Mouse (Mus musculus) urinary bladder, postnatal 10 days (tissue): ENCODE results near the gene Setd5.

Experiments
- DNase-seq: peaks from one replicate; pipeline ENCODE4 v3.0.0; 2022; ENCODE audit warnings: low spot score

Gene Setd5

DNA sequence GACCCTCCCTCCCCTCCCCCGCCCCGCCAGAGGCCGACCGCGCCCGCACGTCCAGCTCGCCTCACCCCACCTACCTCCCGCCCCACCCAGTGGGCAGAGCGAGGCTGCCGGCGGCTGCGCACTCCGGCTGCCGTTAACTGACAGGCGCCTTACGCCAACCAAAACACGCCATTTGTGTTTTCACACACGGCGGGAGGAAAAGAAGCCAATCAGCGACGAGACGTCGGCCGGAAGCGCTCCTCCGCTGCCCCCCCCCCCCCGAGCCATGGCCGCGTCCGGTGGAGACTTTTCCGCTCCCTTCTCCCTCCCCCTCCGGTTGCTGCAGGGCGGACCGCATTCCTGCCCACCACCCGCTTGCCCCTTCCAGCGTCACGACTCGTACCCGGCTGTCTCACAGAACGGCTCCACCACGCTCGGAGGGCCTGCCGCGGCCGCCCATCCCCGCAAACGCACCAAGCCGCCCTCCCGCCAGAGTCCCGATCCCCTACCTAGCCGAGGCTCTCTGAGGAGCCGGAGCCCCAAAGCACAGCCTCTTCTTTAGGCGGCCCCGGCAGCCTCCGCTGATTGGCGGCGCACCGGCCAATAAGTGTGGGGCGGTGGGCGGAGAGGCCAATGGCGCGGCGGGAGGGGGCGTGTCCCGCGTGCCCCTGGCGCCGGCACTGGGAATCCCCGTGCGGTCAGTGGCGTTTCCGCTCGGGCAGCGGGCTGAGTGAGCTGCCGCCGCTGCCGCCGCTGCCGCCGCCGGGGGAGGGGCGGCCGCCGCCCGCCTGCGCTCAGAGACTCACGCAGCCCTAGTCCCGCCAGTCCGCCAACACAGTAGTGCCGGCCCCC is at the start of gene Setd5:
Setd5 (plus strand) TSS at position 680 of the 831 bp plus-strand sequence.
- peak; percentile 96 for DNase-seq

DNA sequence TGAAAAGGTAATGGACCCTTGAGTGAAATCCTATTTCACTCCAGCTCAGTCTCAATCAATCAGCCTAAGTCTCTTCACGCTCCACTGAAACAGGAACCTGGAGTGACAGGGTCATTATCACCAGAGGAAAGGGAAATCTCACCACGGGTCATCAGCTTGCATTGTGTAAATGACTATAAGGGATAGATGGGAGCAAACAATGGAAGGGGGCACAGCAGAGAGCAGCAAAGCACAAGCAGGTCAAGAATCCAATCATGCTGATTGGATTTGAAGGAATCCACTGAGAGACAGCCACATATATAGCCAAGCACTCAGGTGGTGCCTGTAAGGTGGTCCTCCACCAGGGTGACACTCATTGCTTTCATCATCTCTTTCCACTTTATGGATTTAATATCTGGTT is 49.7 kb upstream of the Setd5 start:
- DNase-seq, result no peak

DNA sequence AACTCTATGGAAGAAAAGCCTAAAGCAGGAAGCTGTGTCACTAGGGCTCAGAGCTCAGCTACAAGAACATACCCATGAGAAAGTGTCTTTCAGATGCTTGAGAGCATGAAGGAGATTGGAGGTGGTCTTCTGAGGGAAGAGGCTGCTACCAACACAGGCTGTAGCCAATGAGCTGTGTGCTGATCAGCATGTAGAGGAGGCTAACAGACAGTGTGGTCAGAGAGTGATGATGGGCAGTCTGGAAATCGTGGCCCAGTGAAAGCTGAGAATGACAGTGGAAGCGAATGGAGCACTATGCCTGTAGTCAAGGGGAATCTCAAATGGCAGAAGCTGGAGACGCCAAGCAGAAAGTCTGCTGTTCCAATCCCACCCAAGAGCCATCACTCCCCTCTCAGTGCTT is 48.2 kb upstream of the Setd5 start:
- no peak for DNase-seq

DNA sequence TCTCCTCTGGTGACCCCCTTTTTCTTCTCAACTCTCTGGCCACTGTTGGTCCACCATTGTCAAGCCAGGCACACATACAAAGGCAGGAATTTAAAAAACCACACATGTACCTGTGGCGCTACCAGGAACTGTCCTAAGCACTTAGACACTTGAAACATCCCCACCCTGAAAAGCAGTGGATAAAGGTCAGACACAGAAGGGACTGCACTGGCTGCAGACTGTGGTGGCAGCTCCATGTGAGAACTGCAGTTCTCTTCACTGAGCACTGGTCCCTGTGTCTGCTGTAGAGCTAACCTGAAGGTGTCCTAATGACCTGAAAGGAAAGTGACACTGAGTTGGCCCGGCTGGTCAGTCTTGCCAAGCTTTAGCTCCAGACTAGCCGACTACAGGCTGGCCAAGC is 46.6 kb upstream of the Setd5 start:
- no peak for DNase-seq

DNA sequence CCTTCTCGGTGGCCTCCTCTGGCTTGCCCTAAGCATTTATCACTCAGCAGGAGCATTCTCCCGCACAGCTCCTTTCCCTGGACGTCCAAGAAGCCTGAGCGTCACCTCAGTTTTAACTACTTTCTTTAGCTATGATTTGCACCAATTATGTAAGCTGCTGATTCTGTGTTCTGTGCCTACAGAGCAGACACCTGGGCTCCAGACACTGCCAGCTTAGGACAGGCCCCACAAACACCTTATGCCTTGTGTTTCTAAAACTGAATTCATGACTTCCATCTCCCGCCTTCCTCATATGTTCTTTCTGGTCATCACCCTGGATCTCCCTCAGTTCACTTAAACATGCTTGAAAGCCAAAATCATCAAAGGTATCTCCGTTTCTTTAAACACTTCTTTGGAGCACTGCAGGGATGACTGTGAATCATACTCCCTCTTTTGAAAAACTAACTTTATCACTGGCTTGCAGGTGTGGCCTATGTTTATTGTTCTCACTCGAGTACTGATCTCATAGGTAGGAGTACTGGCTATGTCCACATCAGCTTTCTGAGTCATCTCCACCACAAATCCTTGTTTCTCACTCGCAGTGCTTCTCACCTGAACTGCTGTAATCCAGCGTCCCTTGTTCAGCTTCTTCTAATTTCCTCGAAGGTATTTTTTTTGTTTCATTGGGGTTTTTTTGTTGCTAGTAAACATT is 46.0 kb upstream of the Setd5 start:
- no peak for DNase-seq

DNA sequence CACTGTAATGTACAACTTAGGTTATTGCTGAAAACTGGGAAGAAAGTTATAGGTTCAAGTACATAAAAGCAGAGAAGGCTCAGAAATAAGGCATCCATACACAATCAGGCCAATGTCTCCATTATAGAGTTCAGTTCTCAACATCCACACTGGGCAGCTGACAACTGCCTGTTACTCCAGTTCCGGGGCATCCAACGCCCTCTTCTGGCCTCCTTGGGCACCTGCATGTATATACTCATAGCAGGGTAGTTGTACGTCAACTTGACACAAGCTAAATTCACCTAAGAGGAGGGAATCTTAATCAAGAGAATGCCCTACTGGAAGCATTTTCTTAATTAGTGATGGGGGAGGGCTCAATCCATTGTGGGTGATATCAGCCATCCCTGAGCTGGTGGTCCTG is 45.0 kb upstream of the Setd5 start:
- DNase-seq, result no peak

DNA sequence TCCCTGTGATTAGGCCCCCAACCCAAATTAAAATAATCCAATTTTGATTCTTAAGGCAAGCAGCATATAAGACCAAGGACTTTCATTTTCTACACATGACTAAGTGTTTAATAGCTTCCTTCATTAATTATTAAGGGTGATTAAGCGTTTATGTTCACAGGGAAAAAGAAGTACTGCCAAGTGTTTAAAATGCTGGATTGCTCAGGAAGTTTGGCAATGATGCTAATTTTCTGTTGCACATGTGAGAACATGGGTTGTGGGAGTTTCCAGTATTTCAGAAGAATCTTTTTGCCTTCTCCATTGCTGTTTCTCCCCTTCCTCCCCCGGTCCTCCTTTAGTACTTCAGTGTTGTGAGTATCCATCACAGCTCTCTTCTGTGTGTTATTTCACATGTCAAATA is 44.0 kb upstream of the Setd5 start:
- no peak for DNase-seq

DNA sequence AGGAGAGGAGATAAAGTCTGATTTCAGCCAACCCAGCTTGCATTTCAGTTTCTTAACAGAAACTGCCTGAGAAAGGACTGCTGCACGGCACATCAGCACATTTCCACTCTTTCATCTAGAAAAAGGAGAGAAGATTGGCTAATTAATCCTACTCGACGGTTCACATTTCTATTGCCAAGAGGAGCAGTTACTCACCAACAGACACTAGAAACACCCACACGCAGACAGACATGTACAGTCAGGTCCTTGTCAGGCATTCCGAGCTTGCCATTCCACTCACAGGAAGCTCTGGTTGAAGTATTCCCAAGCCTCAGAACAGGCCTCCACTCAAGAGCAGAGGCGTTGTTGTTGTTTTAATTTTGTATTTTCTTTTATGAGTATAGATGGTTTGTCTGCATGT is 42.7 kb upstream of the Setd5 start:
- DNase-seq, result no peak

DNA sequence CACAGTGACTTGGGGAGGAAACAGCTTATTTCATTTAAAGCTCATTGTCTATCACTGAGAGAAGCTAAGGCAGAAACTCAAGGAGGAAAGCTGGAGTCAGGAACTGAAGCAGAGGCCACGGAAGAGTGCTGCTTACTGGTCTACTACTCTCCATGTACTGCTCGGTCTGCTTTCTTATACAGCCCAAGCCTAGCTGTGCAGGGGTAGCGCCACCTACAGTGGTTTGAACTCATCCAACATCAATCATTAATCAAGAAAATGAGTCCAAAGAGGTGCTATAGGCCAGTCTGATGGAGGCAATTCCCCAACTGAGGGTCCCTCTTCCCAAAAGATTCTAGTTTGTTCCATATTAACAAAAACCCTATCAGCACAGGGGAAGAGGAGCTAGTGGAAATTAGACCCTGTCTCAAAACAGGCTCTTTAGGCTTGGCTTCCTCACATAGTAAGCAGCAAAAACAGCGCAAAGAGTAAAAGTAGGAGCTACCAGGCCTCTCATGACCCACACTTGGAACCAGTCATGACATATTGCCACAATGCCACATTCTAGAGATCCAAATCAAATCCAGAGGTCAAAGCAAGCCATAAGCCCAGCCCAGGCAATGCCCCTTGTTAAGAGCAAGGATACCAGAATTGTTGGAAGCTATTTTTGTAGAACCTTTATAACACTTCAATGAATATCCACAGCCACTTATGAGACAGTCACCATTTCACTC is 40.5 kb upstream of the Setd5 start:
- no peak for DNase-seq

DNA sequence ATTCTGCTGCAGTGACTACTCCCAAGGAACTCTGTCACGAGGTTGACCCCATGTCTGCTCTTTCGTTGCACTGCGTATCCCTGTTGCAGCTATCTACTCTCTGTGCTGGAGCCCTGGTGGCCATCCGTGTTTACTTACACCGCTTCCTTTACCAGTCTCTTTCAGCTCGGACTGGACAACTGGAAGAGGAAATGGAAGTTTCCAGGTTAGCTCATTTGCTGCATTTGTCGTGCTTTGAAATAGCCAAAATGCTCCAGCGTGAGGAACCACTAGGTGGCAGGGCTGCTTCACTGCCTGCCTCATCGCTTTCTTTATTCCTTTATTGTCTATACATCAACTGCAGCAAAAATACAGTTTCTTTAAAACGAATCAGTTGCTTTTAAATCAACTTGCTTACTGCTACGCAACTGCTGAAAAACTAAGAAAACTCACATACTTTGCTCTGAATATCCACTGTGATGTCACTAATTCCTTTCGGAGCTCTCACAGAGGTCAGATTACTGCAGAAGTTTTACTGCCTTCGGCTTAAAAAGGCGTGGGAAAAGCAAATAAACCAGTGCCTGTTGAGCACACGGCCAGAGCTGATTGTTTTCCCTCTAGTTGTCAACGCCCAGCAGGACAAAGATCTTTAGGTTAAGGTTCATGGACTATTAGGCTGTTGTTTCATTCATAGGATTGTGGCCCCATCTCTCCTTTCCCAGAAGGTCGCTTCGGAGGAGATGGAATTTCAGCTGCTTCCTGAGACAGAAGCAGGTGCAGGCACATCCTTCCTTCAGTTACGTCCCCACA is 39.0 kb upstream of the Setd5 start:
- no peak for DNase-seq

DNA sequence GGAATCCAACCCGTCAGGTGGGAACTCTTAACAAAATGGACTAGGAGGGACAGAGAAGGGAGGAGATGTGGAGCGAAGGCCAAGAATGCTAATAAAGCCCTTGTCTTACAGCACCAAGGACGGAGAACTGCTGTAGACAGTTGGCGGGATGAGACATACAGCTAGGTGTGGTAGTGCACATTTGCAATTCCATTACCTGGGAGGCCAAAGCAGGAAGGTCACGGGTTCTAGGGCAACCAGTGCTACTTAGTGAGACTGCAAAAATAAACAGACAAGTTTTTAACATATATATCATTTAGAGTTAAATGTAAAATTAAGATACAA is 38.5 kb upstream of the Setd5 start:
- no peak for DNase-seq

DNA sequence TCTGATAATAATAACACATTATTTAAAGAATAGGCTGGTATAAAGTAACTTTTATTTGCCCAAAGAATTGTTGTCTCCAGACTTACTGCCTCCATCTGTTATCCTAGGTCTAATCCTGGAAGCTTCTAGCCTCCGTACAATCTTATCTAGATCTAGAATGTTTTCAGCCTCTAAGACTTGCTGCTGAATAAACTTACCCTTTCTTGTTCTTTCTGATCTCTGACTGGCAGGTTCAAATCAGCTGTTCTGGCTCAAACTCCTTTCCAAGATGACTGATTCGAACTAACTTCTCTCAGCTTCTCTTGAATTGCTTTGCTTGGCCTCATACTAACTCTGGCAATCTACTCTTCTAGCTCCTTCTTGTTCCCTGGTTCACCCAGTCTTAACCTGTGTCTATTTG is 36.8 kb upstream of the Setd5 start:
- no peak for DNase-seq

DNA sequence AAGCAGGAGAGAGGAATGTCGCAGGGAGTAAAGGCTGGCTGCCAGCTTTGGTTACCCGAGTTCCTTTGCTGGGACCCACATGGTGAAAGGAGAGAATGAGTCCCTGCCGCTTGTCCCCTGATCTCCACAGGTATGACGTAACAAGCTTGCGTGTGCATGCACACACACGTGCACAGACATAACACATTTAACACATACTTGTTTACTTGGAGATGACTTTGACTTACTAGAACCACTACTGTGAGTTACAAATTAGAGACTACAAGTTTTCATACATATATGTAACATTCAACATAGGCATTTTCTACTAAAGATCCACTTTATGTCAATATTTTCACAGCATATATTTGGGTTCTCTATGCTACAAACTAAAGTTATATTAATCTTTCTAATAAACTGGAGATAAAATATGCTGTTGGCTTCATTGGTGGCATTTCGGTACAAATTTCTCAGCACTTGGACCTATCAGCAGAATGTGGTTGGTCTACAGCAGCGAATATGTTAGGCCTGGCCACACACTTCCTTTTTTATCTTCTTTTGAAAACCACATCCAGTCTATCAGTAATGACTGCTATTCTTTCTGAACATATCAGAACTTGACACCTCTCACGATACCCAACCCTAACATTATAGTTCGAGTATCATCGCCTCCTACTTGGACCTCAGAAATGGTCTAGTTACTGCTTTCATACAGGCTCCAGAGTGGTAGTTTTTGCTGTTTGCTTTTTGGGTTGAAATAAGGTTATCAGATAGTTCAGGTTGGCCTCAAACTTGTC is 35.8 kb upstream of the Setd5 start:
- no peak for DNase-seq

DNA sequence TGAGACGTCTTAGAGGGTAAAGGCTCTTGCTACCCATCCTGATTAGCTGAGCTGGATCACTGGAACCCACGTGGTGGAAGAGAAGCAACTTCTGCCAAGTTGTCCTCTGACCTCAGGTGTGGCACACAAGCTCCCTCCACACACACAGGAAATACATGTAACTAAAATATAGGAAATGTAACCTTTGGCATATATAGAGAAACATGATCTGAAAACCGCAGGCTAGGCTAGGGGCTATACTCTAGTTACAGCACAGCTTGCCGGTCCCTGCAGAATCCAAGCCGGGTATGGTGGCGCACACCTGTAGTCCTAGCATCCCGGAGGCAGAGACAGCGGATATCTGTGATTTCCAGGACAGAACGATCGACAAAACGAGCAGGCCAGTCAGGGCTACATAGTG is 31.6 kb upstream of the Setd5 start:
- DNase-seq, result no peak

DNA sequence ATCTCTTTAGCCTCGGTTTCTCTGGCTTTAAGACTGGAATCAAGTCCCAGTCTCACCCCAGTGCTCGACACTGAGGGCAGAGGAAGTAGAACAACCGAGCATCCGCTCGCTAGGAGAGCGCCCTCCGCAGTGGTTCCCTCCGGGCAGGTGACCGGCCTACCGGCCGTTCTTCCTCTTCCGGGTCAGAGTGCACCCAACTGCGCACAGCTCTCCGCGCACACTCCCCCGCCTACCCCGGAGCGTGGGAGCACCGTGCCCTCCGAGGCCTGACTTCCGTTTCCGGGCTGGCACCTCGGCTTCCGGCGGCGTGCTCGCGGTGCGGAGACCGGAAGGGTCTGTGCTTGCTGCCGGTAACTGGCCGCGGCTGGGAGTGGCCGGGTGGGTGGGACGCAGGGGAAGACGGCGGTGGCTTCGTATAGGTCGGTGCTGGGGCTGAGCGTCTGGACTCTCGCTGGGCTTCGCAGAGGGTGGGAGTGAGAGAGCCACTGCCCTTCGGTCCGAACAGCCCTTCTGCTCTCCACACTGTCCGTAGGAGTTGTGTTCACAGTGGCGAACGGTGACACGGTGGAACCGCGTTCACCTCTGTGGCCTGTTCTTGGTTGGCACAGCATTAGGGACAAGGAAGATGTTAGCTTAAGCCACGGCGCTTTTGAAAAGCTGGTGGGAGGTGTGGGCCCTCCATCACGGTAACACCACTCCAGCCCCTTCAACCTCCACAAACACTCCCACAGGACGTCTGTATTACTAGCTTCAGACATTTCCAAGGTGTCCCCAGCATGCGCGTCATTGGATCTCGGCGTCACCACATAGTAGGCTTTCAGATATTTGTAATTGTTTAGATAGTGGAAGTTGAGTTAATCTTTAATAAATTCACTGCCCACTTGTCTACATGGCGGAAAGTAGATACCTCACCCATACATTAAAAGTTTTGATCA is 30.9 kb upstream of the Setd5 start, which contains the start of gene Thumpd3:
Thumpd3 (plus strand) TSS at position 185 of the 935 bp plus-strand sequence.
- DNase-seq, result peak; percentile 93

DNA sequence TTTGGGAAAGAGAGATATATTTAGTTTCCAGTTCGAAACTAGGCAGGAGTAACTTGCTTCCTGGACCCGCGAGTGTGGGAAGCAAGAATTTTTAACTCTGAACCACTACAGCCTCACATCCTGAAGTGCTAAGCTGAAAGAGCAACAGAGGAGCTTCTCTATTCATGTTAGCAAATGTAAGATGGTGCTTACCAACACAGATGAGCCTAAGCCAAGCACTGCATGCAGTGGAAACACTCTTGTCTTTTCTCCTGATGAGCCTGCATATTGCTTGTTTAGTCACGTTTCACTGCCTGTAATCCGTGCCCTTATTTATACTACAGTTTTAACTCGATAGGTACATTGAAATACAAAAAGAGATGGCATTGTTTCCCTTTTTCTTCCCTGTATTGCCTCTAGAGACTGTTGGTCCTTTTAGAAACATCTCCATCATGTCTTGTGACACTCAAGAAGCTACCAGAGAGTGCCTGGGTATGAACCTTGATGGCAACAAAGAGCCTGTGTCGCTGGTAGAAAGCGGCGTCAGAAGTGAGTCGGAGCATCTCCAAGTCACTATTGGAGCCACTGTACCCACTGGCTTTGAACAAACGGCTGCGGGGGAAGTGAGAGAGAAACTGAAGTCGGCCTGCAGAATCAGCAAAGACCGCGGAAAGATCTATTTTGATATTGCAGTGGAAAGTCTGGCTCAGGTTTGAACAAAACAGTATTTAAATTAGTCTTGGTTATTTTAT is 30.0 kb upstream of the Setd5 start:
- no peak for DNase-seq

DNA sequence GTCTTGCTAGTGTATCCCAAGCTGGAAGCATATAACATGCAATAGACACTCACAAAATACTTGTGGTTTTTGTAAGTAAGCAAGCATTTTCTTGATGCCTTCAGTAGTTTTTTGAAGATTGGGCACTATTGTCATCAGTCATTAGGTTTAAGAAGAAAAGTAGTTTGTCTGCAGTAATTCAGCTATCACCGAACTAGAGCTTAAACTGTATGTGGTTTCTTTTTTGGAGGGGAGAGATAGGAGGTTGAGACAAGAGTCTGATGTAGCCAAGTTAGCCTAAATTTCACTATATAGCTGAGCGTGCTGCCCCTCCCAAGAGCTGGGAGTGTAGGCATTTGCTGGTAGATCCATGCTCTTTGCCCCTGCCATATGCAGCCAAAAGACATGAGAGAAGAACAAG is 28.8 kb upstream of the Setd5 start:
- no peak for DNase-seq

DNA sequence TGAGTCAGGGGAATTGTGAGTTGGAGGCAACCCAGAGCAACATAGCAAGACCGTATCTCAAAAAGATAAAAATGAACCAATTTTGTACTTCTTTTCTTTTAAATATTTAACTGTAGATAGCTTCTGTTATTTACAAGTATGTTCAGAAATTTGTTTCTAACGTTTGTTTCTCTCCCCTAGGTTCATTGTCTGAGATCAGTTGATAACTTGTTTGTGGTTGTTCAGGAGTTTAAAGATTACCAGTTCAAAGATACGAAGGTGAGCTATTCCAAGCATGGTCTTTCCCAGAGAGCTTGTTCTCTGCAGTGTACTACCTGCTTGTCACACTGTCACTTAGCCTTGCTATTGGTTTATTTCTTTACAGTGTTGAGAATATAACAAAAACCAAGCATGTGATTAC is 28.0 kb upstream of the Setd5 start:
- no peak for DNase-seq

DNA sequence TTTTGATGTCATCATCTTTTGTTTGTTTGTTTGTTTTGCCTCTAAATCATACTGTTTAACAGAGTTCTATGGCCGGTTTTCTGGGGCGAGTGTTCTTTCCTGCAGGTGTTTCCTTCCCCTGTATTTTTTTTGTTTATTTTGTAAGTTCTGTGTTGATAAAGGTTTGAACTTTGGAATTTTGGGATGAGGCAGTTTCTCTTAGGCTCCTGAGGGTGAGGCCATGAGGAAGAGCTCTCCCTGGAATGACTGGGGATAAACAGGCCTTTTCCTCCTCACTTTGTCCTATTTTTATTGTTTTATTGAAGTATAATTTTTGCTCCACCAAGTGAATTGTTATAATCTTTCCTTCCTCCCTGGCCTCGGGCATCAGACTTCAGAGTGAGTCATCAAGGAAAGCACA is 24.2 kb upstream of the Setd5 start:
- no peak for DNase-seq
